ENCODE assay signal across 15 mouse cellular contexts in genomic region chr19:4915924-4916603, GRCm38 (mm10). TPM values are rescaled to one million over a fixed set of nuclear protein-coding genes. Genes with fewer than 3 reads are reported as not detected.
DNase-seq lines count a peak whose midpoint lies in the region.
"Had no signal": no experiment of that assay in that cellular context is flagged by ENCODE, and none has a peak within 500 bp of the region (broad histone marks: within the 10 kb centered on the region; RNA-seq: fewer than 3 reads in every experiment).

No protein-coding gene starts in this region.

- DNase-seq in heart, adult 11 months: peak; percentile 91
- DNase-seq in heart, adult 9 months (ENCODE audit: low spot score in 2 of 2): no peak
- peak; percentile 56 for DNase-seq in adrenal gland, adult 8-10 months
- DNase-seq in adrenal gland, postnatal 25 days: peak; percentile 51
- DNase-seq in layer of hippocampus, adult 18-20 months (ENCODE audit: low spot score in 2 of 2): no peak
- DNase-seq in layer of hippocampus, adult 9-10 months (ENCODE audit: low spot score): no peak
- DNase-seq: B cell, adult 2 months; cerebellum, adult 18-20 months; cerebellum, adult 9-10 months; cerebellum, postnatal 14 days; gastrocnemius, postnatal 10 days; gastrocnemius, postnatal 36 days; heart, postnatal 10 days; heart, postnatal 36 days; kidney, adult 2 months had no signal

RNA-seq across cellular contexts. Expression of gene Bbs1, which starts 9.6 kb away (rescaled TPM):
- total RNA-seq in adrenal gland, adult 8-10 months (2022): 10 to 100 TPM in 2 of 4 experiments, 1 to 10 TPM in 2; 6.9 to 23.3 (median 12.5) TPM
- 8.4 and 12.3 TPM in 2 replicates for total RNA-seq in adrenal gland, postnatal 25 days (2021)
- total RNA-seq in layer of hippocampus, adult 18-20 months (2021): 10 to 100 TPM; 36.8 to 40.0 TPM

RNA-seq across cellular contexts. Expression of gene Dpp3, which starts 12.0 kb away (rescaled TPM):
- 100 to 1,000 TPM; 110 to 141 (median 132) TPM for total RNA-seq in adrenal gland, adult 8-10 months (2022)
- 102 and 126 TPM in 2 replicates for total RNA-seq in adrenal gland, postnatal 25 days (2021)
- 10 to 100 TPM; 37.2 to 39.0 TPM for total RNA-seq in layer of hippocampus, adult 18-20 months (2021)

RNA-seq across cellular contexts. Expression of gene Peli3, which starts 26.9 kb away (rescaled TPM):
- total RNA-seq in adrenal gland, adult 8-10 months (2022): 10 to 100 TPM; 10.9 to 19.5 (median 15.2) TPM
- total RNA-seq in adrenal gland, postnatal 25 days (2021): 8.4 and 11.4 TPM in 2 replicates
- 10 to 100 TPM; 26.2 to 31.3 TPM for total RNA-seq in layer of hippocampus, adult 18-20 months (2021)

RNA-seq across cellular contexts. Expression of gene Zdhhc24, which starts 37.6 kb away (rescaled TPM):
- 10 to 100 TPM; 26.3 to 35.8 (median 29.2) TPM for total RNA-seq in adrenal gland, adult 8-10 months (2022)
- total RNA-seq in adrenal gland, postnatal 25 days (2021): 21.0 and 23.3 TPM in 2 replicates
- 10 to 100 TPM; 22.4 to 24.3 TPM for total RNA-seq in layer of hippocampus, adult 18-20 months (2021)

RNA-seq across cellular contexts. Expression of gene Actn3, which starts 38.4 kb away (rescaled TPM):
- total RNA-seq in adrenal gland, adult 8-10 months (2022): 1 to 10 TPM in 1 of 4 experiments, under 1 TPM in 3; 0.46 to 1.5 (median 0.75) TPM
- total RNA-seq in adrenal gland, postnatal 25 days (2021): 0.58 and 0.71 TPM in 2 replicates
- total RNA-seq in layer of hippocampus, adult 18-20 months (2021): under 1 TPM; 0.89 to 0.96 TPM

Comparison
In these comparisons a context has a peak if more than half of its experiments do, and no peak if none do; other contexts are left out.
1. DNase-seq: peak in heart, adult 11 months (single experiment), adrenal gland, adult 8-10 months (single experiment) and adrenal gland, postnatal 25 days (single experiment); none in heart, adult 9 months (0 of 2), layer of hippocampus, adult 18-20 months (0 of 2) and layer of hippocampus, adult 9-10 months (single experiment).